Mouse (Mus musculus) lung, postnatal 0 days (tissue): Measurements from ENCODE around the gene Gys1.

ENCODE experiments used
- CTCF ChIP-seq: IDR thresholded peaks from 2 replicates; pipeline ENCODE4 v1.5.1; 2016; ENCODE audit warnings: antibody characterized with exemption, mild to moderate bottlenecking
- EP300 ChIP-seq: IDR thresholded peaks from 2 replicates; pipeline ENCODE4 v1.6.1; 2016; ENCODE audit warnings: antibody characterized with exemption, mild to moderate bottlenecking, control low read depth

DNA sequence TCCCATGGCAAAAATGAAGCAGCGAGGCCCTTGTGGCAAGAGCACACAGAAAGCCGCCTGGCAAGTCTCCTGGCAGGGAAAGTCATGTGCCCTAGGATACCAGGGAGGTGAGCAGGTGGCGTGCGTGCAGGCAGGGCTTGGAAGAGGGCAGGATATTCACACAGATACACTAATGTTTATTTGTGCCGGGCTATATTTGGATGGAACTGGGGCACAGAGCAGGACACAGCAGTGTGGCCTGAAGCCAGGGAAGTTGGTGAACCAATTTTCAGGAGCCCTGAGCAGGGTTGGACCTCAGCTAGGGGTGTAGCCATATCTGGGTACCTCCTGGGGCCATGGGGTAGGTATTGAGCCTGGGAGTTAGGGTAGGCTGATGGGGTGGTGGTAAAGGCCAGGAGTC is 58.3 kb downstream of the Gys1 start:
- TF ChIP-seq CTCF (no peak), EP300 (no peak)
